Mouse (Mus musculus) gastrocnemius, postnatal 4 days (tissue): ENCODE data around the gene Pknox1. TPM values are rescaled to one million over a fixed set of nuclear protein-coding genes. Genes with fewer than 3 reads are reported as not detected.
"Not testable (repeated sequence)": the region's sequence is repeated elsewhere in the genome, so short reads cannot be mapped to it uniquely, and the experiment has no call there.

Source experiments
- DNase-seq, 2 experiments: peaks; one replicate each; pipeline ENCODE4 v3.0.0; 2021 to 2022; ENCODE audit warnings: low spot score in 2 of 2, mixed read lengths in 2 of 2
- long read RNA-seq, 2 experiments: library from polyadenylated mRNA; stranded (forward); transcript quantifications; one replicate each; pipeline ENCODE4 v2.0.0; 2021
- total RNA-seq, 2 experiments: library from RNA; stranded (reverse); gene quantifications; 2 replicates each; pipeline ENCODE4 v1.2.3; 2021

The Pknox1 gene
- 10 to 100 TPM; 22.5 to 28.9 TPM for total RNA-seq
- long read RNA-seq, experiment 1, full-length matches to known transcripts = 29 of 40 reads
- long read RNA-seq, experiment 1, partial matches to known transcripts = 5 of 40 reads
- long read RNA-seq, experiment 1, other reads (novel, unspliced or antisense) = 6 of 40 reads
- long read RNA-seq, experiment 2, full-length matches to known transcripts = 27 of 43 reads
- long read RNA-seq, experiment 2, partial matches to known transcripts = 5 of 43 reads
- long read RNA-seq, experiment 2, other reads (novel, unspliced or antisense) = 11 of 43 reads

- DNase-seq = peak; percentile 95 to 99
Measured at GRCm38 (mm10) chr17:31564015-31564857, at the start of gene Pknox1. TSS of gene Pknox1 (plus strand) at chr17:31564734.

GRCm38 (mm10) chr17:31519344-31519945 lies 45.1 kb upstream of the Pknox1 start:
- no peak for DNase-seq

GRCm38 (mm10) chr17:31519946-31520838 lies 44.3 kb upstream of the Pknox1 start, which contains the start of the genes Wdr4 and Ndufv3:
TSS of gene Wdr4 (minus strand) at chr17:31519980.
TSS of gene Ndufv3 (plus strand) at chr17:31520115.
- peak; percentile 95 to 99 for DNase-seq

- peak in 1 of 2 experiments; percentile 62 for DNase-seq
Measured at GRCm38 (mm10) chr17:31520895-31521294, 43.6 kb upstream of the Pknox1 start.

GRCm38 (mm10) chr17:31521948-31522347 lies 42.6 kb upstream of the Pknox1 start:
- DNase-seq = no peak

GRCm38 (mm10) chr17:31525114-31525513 lies 39.4 kb upstream of the Pknox1 start:
- DNase-seq = no peak

- no peak for DNase-seq
Measured at GRCm38 (mm10) chr17:31525816-31526215, 38.7 kb upstream of the Pknox1 start.

- no peak for DNase-seq
Measured at GRCm38 (mm10) chr17:31529314-31529713, 35.2 kb upstream of the Pknox1 start.

- no peak for DNase-seq
Measured at GRCm38 (mm10) chr17:31531441-31532158, 32.9 kb upstream of the Pknox1 start.

- DNase-seq = not testable (repeated sequence)
Measured at GRCm38 (mm10) chr17:31532331-31532730, 32.2 kb upstream of the Pknox1 start.

GRCm38 (mm10) chr17:31535358-31535757 lies 29.2 kb upstream of the Pknox1 start:
- DNase-seq = no peak

GRCm38 (mm10) chr17:31535871-31536629 lies 28.5 kb upstream of the Pknox1 start:
- DNase-seq = peak; percentile 41 to 82

GRCm38 (mm10) chr17:31540101-31540500 lies 24.4 kb upstream of the Pknox1 start:
- DNase-seq = no peak

GRCm38 (mm10) chr17:31540809-31541459 lies 23.6 kb upstream of the Pknox1 start:
- no peak for DNase-seq

GRCm38 (mm10) chr17:31541460-31541831 lies 23.1 kb upstream of the Pknox1 start:
- peak in 1 of 2 experiments; percentile 57 for DNase-seq

GRCm38 (mm10) chr17:31543574-31543973 lies 21.0 kb upstream of the Pknox1 start:
- DNase-seq = no peak

- DNase-seq = no peak
Measured at GRCm38 (mm10) chr17:31546444-31547196, 17.9 kb upstream of the Pknox1 start.

GRCm38 (mm10) chr17:31547974-31548373 lies 16.6 kb upstream of the Pknox1 start:
- DNase-seq = no peak
